9 mouse cellular contexts compared by ENCODE assay signal in the genomic region with DNA sequence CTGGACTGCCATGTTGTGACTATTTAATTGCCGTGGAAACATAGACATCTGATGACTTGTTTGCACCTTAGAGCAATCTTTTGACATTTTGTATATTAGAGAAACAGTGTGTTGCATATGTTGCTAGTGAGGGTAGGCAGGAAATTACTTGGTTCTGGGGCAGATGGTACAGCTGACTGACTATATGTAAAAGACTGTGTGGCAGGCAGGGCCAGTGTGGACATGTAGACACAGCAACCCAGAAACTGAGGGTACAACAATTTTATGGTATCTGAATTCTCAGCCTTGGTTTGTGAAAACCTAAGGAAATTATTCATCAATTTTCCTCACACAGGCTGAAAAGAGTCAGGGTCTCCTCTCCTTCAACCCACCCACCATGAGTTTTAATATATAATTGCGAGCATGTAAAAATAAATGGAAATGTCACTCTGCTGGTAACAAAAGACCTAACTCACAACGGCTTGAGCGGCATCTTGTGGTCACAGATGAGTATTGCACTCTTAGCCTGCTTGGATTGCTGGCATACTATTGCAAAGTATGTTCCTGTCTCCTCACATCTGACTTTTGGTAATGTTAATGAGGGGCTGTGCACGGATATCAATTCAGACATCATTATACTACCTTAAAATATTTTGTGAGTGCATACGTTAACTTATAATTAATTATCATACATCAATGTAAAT.
DNase-seq lines count a peak whose midpoint lies in the region; ATAC-seq lines count a peak whose summit lies in the region.
"Had no signal": no experiment of that assay in that cellular context is flagged by ENCODE, and none has a peak within 500 bp of the region (broad histone marks: within the 10 kb centered on the region; RNA-seq: fewer than 3 reads in every experiment).

No protein-coding gene starts in this region.

- H3K4me1 ChIP-seq in forebrain, embryonic 10.5 days, result peaks cover 35% of the 10 kb centered on the region
- peaks cover 28% of the 10 kb centered on the region for H3K4me1 ChIP-seq in forebrain, embryonic 12.5 days
- H3K4me1 ChIP-seq: liver, embryonic 13.5 days had no signal

- no peaks in the 10 kb centered on the region for H3K36me3 ChIP-seq in forebrain, embryonic 10.5 days (replicated peaks)
- no peaks in the 10 kb centered on the region for H3K36me3 ChIP-seq in forebrain, embryonic 12.5 days (replicated peaks)
- H3K36me3 ChIP-seq: liver, embryonic 13.5 days had no signal

- H3K9ac ChIP-seq in forebrain, embryonic 12.5 days, result no peak overlapping the region
- H3K9ac ChIP-seq: liver, embryonic 13.5 days had no signal

- ATAC-seq in forebrain, embryonic 12.5 days (ENCODE audit: low FRiP score), result no peak

- peaks cover 44% of the 10 kb centered on the region for H3K27me3 ChIP-seq in forebrain, embryonic 10.5 days (ENCODE audit: poor library complexity, severe bottlenecking)
- H3K27me3 ChIP-seq in forebrain, embryonic 12.5 days, result peaks cover 20% of the 10 kb centered on the region; the same call in 1 of the 2 replicates
- H3K27me3 ChIP-seq: liver, embryonic 13.5 days had no signal

- no peak overlapping the region for H3K4me2 ChIP-seq in forebrain, embryonic 12.5 days
- H3K4me2 ChIP-seq: liver, embryonic 13.5 days had no signal

- H3K9me3 ChIP-seq in forebrain, embryonic 10.5 days, result no peaks in the 10 kb centered on the region
- H3K9me3 ChIP-seq in forebrain, embryonic 12.5 days, result no peaks in the 10 kb centered on the region
- H3K9me3 ChIP-seq: liver, embryonic 13.5 days had no signal

- WGBS in forebrain, embryonic 10.5 days, result 22% methylated on average over 6 of the region's 6 CpGs
- WGBS in forebrain, embryonic 12.5 days, result 15% methylated on average over 6 of the region's 6 CpGs

- H3K27ac ChIP-seq in forebrain, embryonic 10.5 days, result no peak overlapping the region
- no peak overlapping the region for H3K27ac ChIP-seq in forebrain, embryonic 12.5 days
- H3K27ac ChIP-seq: liver, embryonic 13.5 days had no signal

- DNase-seq in forebrain, embryonic 10.5 days (ENCODE audit: extremely low spot score, low spot score), result peak; percentile 49
- DNase-seq in adrenal gland, adult 18-20 months (ENCODE audit: low spot score in 2 of 2), result peak; percentile 44 to 49
- DNase-seq in embryo, embryonic 10.5 days (ENCODE audit: low spot score), result peak; percentile 87
- peak; percentile 70 for DNase-seq in heart, postnatal 4 days
- peak; percentile 81 to 84 for DNase-seq in layer of hippocampus, postnatal 10 days (ENCODE audit: low spot score in 2 of 2)
- peak; percentile 49 for DNase-seq in mesoderm, embryonic 11.5 days (ENCODE audit: low read depth, low spot score)
- peak; percentile 6 to 50 for DNase-seq in spleen, postnatal 10 days (ENCODE audit: low spot score in 2 of 2)
- DNase-seq: liver, embryonic 13.5 days had no signal

- H3K4me3 ChIP-seq in forebrain, embryonic 10.5 days, result no peak overlapping the region
- no peak overlapping the region for H3K4me3 ChIP-seq in forebrain, embryonic 12.5 days (replicated peaks)
- H3K4me3 ChIP-seq: liver, embryonic 13.5 days had no signal

Comparison
In these comparisons a context has a peak if more than half of its experiments do, and no peak if none do; other contexts are left out.
1. DNase-seq: peak in every context shown above with its lines; median percentile 87 in embryo, embryonic 10.5 days; 82 in layer of hippocampus, postnatal 10 days; 70 in heart, postnatal 4 days; 49 in forebrain, embryonic 10.5 days; 49 in mesoderm, embryonic 11.5 days; 46 in adrenal gland, adult 18-20 months; 28 in spleen, postnatal 10 days.